Mouse (Mus musculus) layer of hippocampus, adult 9-11 months (tissue): Measurements from ENCODE around the gene Foxp2.
A peak's percentile ranks its signal among the peaks of the same experiment; 100 is the strongest.

Experiments used
- DNase-seq: peaks from one replicate; pipeline ENCODE4 v3.0.0; 2022

Gene Foxp2

GRCm38 (mm10) chr6:15120916-15121315 lies 219.8 kb downstream of the Foxp2 start:
- no peak for DNase-seq

DNA sequence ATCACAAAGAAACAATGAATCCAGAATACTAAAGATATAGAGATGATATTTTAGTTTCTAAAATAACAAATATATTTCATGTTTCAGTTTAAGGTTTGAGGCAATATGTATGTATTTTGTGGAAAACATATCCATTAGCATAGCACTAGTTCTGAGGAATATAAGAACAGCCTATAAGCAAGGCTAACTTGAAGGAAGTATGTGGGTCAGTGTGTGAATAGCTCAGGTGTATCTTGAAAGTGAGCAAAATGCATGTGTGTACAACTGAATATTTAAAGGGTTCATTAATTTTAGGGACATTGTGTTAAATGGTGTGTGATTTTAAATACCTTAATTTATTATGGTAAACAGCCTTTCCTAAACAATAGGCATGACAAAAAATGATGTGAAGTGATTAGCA lies 220.2 kb downstream of the Foxp2 start:
- DNase-seq = no peak

- DNase-seq = no peak
Observed at GRCm38 (mm10) chr6:15130142-15130541, 229.0 kb downstream of the Foxp2 start.

DNA sequence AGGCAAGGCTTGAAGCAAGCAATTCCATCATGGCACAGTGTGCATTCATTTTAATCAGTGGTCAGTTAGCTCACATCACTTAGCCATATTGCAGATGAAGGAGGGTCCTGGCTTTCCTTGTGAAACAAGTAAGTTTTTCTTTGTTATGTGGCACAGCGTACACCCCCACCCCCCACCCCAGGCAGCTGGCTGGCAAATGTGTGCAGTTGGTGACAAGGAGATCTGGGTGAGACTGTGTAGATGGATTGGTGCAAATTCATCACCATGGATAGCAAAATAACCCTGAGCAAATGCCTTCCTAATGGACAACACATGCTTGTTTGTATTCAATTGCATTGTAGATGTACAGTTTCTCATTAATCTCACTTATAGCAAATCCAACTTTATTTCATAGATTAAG lies 240.9 kb downstream of the Foxp2 start:
- no peak for DNase-seq

DNA sequence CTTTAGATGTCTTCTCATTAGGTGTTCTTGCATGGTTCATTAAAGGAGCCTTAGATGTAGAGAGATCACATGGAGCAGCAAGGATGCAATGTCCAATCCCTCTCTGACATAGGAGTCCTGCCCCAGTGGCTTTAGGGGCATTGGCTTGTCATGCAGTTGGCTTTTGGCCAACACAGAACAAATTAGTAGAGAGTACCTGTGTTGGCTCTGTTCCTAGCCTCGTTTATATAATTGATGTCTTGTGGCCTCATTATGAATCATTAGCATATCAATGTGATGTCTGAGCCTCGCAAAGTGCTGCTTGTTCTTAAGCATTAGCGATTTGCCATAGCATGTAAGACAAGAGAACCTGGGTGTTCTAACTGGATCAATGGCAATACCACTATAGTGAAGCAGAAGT lies 250.5 kb downstream of the Foxp2 start:
- no peak for DNase-seq

GRCm38 (mm10) chr6:15163508-15164053 lies 262.4 kb downstream of the Foxp2 start:
- DNase-seq = no peak

DNA sequence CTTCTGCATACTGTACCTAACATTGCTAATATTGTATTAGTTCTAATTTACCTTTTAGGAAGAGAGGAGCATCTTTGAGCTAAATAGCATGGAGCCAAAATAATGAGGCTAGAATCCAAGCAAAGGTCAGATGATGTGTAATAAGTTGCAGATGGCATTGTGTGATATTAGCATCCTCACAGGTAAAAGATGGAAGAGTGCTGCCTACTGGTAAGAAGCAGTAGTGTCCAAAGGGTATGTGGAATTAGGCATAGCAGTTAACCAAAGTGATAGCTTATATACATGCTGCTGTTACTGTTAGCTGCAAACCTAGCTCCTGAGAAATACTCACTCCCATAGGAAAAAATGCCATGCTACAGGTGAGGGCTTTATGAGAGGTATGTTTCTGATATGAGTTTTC lies 275.6 kb downstream of the Foxp2 start:
- DNase-seq = no peak

GRCm38 (mm10) chr6:15192877-15193276 lies 291.7 kb downstream of the Foxp2 start:
- DNase-seq = no peak

- no peak for DNase-seq
Observed at GRCm38 (mm10) chr6:15242176-15242942, 341.2 kb downstream of the Foxp2 start.

DNA sequence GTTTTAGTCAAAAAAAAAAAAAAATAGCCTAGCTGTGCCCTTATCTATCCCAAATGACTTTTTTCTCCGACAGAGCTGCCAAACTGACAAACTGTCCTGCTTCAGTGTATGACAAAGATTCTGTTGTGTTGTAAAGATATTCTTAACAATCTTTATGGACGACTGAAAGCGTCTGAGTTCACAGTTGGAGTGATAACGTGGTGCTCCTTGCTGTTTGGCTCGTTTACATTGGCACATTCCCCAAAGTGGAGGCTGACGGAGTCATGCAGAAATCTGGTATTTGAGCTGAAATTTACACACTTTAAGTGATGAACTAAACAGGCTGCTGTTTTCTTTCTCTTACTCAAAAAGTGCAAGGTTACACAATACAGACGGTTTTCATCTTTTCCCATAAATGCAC lies 356.2 kb downstream of the Foxp2 start:
- no peak for DNase-seq

- no peak for DNase-seq
Observed at GRCm38 (mm10) chr6:15257893-15258292, 356.7 kb downstream of the Foxp2 start.

- DNase-seq = no peak
Observed at GRCm38 (mm10) chr6:15268136-15268535, 367.0 kb downstream of the Foxp2 start.

DNA sequence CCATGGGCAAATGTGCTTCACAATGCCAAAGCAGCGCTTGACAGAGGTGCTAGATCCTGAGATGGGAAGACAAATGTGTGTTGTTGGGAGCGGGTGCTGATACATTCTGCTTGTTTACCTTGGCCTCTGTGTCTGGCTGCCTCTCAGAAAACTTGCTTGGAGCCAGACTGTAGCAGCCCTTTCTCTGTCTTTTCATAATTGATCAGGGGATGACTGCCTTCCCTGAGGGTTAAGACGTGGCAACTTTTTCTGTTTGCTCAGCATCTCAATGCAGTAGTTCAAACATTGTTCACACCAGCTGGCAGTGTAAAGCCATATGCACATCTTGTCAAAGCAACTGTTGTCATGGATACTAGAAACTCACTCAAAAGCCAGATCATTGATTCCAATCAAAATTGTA lies 384.1 kb downstream of the Foxp2 start:
- DNase-seq = peak; percentile 5

GRCm38 (mm10) chr6:15294081-15294480 lies 392.9 kb downstream of the Foxp2 start:
- no peak for DNase-seq

GRCm38 (mm10) chr6:15299279-15299678 lies 398.1 kb downstream of the Foxp2 start:
- no peak for DNase-seq

DNA sequence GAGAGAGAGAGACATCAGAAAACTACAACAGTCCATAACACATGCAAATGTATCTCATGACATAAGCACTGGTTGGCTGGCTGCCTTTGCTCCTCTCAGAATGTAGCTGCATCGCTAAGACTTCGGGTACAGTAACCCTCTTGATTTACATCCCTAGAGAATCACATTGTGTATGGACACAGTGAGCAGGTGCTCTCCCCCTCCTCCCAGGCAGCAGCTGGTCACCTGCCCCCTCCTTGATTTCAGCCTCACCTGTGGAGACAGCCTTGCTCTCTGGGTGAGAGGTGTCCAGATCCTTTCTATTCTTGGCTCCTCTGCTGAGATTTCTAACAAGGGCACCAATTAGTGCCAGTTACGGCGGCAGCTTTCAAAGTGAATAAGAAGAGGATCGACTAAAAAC lies 409.5 kb downstream of the Foxp2 start:
- no peak for DNase-seq

- no peak for DNase-seq
Observed at GRCm38 (mm10) chr6:15316948-15317347, 415.8 kb downstream of the Foxp2 start.

DNA sequence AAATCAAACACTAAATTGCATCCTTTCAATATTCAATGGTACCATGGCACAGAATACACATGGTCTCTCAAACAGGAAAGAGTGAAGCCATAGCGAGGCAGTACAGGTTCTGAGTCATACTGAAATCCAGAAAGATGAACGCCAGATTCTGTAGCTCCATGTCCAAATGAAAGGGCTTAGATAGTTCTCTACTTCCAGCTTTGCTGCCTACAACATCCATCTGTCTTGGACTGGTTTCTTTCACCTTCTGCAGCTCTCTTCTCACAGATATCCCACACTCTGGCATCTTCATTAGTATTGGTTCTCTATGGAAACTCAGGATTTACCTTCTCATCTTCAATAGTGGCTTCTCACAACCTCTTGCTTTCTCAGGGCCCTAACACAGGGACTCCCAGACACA lies 417.2 kb downstream of the Foxp2 start:
- no peak for DNase-seq

DNA sequence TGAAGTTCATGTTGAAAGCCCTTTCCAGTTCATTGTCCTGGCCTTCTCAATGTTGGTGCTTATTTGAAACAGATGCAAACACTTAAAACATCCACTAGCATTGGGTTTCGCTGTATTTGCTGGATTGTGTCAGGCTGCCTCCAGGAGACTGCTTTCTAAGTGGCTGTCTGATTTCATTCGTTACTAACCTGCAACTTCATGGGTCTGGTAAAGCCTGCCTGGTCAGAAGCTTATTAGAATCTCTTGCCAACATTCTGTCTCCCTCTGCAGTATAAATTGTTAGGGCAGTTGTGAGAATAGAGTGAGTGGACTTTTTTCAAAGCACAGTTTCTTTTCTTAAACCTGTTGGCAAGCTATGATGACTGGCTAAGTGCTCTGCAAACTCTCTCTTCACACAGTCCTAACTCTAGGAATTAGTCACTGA lies 420.4 kb downstream of the Foxp2 start:
- DNase-seq = no peak

DNA sequence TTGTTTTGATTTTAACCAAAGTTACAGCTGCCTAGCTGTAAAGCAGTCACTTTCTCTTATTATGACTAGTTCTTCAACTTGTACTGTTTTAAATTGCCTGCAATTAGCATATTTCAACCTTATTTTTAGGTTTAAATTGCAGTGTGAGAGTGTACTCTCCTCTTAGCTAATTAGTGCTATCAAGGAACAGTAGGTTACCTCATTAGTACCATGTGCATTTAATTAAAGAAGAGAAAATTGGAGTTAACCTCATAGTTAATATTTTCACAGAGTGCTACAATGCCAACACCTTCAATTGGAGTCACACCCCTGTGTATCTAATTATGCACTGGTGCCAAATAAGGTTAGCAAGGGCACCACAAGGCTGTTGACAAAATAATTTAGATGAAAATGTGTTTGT lies 421.9 kb downstream of the Foxp2 start:
- no peak for DNase-seq

DNA sequence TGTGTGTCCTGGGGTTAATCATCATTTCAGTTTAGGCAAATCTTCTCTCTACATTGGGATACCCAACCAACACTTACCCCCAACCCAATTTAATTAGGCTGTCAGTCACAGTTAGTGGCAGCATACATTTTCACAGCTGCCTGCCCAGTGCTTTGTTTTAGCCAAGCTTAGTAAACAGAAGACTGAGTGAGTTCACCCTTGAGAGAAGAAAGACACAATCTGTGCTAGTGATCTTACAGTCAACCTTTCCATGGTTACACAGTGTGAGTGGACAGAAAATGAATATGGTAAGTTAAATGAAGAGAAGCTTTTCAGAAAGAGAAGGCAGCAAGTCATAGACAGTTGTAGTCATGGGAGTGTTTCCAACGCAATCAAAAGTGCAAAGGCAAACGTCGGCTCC lies 446.6 kb downstream of the Foxp2 start:
- DNase-seq = no peak

DNA sequence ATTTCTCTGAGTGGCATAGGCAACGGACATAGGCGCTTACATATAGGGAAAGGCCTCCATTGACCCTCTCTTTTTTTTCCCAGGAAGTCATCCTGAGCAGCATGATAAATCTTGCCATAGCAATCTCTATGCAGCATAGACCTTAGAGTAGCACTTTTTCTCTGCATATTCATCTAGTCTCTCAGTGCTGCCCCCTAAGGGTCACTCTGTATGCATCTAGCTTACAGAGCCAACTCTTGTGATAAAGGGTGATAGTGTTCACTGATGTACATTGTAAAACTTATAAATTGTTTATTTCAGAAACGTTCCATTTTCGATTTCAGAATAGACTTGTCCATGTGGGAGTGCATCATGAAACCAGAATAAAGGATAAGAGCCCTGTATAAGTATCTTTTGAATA lies 454.7 kb downstream of the Foxp2 start:
- DNase-seq = no peak

DNA sequence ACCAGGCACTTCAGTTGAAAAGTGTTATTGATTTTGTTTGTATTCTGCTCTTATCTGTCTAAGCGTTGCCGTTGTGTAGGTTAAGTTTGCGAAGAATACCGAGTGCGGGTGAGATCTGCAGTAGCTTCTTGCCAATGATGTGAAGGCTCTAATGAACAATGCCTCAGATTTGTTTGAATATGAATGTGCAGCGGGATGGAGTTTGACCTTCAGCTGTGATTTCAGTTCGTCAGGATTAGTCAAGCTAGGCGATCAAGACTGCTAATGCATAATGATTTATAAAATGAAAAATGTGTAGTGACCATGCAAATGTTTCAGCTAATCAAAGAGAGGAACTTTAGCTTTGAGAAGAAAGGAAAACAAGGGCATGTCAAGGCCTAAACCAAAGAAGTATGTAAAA lies 469.1 kb downstream of the Foxp2 start:
- DNase-seq = no peak

DNA sequence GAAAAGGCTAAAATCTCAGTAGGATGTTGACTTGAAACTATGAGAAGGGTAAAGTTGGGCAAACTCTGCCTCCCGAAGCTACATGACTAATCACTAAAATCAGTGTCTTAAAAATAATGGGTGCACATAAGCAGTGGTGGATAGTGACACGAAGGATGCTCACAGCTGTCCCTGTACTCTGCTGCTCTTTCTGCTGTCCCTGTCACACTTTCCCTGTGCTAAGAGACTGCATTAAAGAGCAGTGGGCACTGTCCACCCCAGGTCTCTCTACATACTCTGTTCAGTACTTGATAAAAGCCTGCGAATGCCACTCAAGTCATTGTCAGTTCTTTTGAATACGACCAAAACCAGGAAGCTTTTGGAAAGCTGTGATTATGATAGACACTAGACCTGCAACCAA lies 469.7 kb downstream of the Foxp2 start:
- DNase-seq = no peak

GRCm38 (mm10) chr6:15373621-15374020 lies 472.5 kb downstream of the Foxp2 start:
- no peak for DNase-seq
